Mouse (Mus musculus) CD4-positive, CD25-positive, alpha-beta regulatory T cell (primary cell): Measurements from ENCODE around the gene Tnks1bp1. TPM values are rescaled to one million over a fixed set of nuclear protein-coding genes. Genes with fewer than 3 reads are reported as not detected.

Experiments
- polyA plus RNA-seq: library from polyadenylated mRNA; unstranded; fragments of 100-300 nt; shearing (Covaris generic); gene quantifications from one replicate; pipeline ENCODE4 v1.2.1, GENCODE M21; 2017

Tnks1bp1 gene
- polyA plus RNA-seq: 17.8 TPM

GRCm38 (mm10) chr2:85047596-85048167 is at the start of gene Tnks1bp1:
Gene Tnks1bp1, plus strand, starts transcription at chr2:85048022.

GRCm38 (mm10) chr2:85037047-85038026 is 10.5 kb upstream of the Tnks1bp1 start, which contains the start of the genes Ssrp1 and P2rx3:
Gene Ssrp1, plus strand, starts transcription at chr2:85037234.
Gene P2rx3, minus strand, starts transcription at chr2:85037462.

Other genes with a start within 250 kb of the Tnks1bp1 start
- gene Ube2l6, start 249.2 kb upstream of the Tnks1bp1 start, polyA plus RNA-seq: 32.8 TPM
- not detected for gene Smtnl1, start 225.4 kb upstream of the Tnks1bp1 start, polyA plus RNA-seq
- 31.1 TPM for gene Timm10, start 221.0 kb upstream of the Tnks1bp1 start, polyA plus RNA-seq
- 7.9 TPM for gene Slc43a1, start 209.2 kb upstream of the Tnks1bp1 start, polyA plus RNA-seq
- not detected for gene Rtn4rl2, start 161.3 kb upstream of the Tnks1bp1 start, polyA plus RNA-seq
- gene Slc43a3, start 111.4 kb upstream of the Tnks1bp1 start, polyA plus RNA-seq: 6.5 TPM
- gene Prg2, start 67.6 kb upstream of the Tnks1bp1 start, polyA plus RNA-seq: not detected
- 0.26 TPM for gene Prg3, start 59.8 kb upstream of the Tnks1bp1 start, polyA plus RNA-seq
- 203 TPM for gene Ssrp1, start 10.8 kb upstream of the Tnks1bp1 start, polyA plus RNA-seq
- 0.55 TPM for gene P2rx3, start 10.6 kb upstream of the Tnks1bp1 start, polyA plus RNA-seq
- not detected for gene Aplnr, start 88.2 kb downstream of the Tnks1bp1 start, polyA plus RNA-seq
- gene Lrrc55, start 149.2 kb downstream of the Tnks1bp1 start, polyA plus RNA-seq: not detected